Mouse (Mus musculus) intestine, embryonic 15.5 days (tissue): ENCODE data around the gene Impg2. TPM values are rescaled to one million over a fixed set of nuclear protein-coding genes. Genes with fewer than 3 reads are reported as not detected.

ENCODE experiments used
- ATAC-seq: fragments of 200-750 bp; cut with Nextera tagmentation; 2 replicates; pipeline ENCODE4 v1.8.0; 2017; ENCODE audit warnings: moderate TSS enrichment, moderate library complexity
- H3K27ac ChIP-seq: fragments of 300-500 bp; sonication (generic); 2 replicates; pipeline ENCODE4 v1.5.1; 2015; ENCODE audit warnings: mild to moderate bottlenecking, inconsistent platforms
- H3K27me3 ChIP-seq: fragments of 300-500 bp; sonication (generic); replicated peaks from 2 replicates; pipeline ENCODE4 v1.6.1; 2015; ENCODE audit warnings: inconsistent platforms
- H3K36me3 ChIP-seq: fragments of 300-500 bp; sonication (generic); 2 replicates; pipeline ENCODE4 v1.6.1; 2015; ENCODE audit warnings: inconsistent platforms
- H3K4me1 ChIP-seq: fragments of 300-500 bp; sonication (generic); replicated peaks from 2 replicates; pipeline ENCODE4 v1.6.1; 2015; ENCODE audit warnings: inconsistent platforms
- H3K4me2 ChIP-seq: fragments of 300-500 bp; sonication (generic); replicated peaks from 2 replicates; pipeline ENCODE4 v1.6.1; 2015; ENCODE audit warnings: mild to moderate bottlenecking, inconsistent platforms
- H3K4me3 ChIP-seq: fragments of 300-500 bp; sonication (generic); replicated peaks from 2 replicates; pipeline ENCODE4 v1.5.1; 2015; ENCODE audit warnings: inconsistent platforms
- H3K9ac ChIP-seq: fragments of 300-500 bp; sonication (generic); 2 replicates; pipeline ENCODE4 v1.6.1; 2015; ENCODE audit warnings: inconsistent platforms
- H3K9me3 ChIP-seq: fragments of 300-500 bp; sonication (generic); 2 replicates; pipeline ENCODE4 v1.6.1; 2016; ENCODE audit warnings: inconsistent platforms
- WGBS: fragments of 180-500 bp; shearing (Covaris S2); methylation state at CpG from one replicate; pipeline ENCODE4 v1.1.7; 2015; 5-methylcytosine and 5-hydroxymethylcytosine counted together
- polyA plus RNA-seq: library from polyadenylated mRNA; unstranded; fragments of >200 nt; fragmentation: Nextera tagmentation; extraction: Ambion mirVana; gene quantifications from 2 replicates; pipeline ENCODE4 v1.2.1, GENCODE M21; 2015

Gene Impg2
- polyA plus RNA-seq, 1 experiment from 2014 or later: 0.05 TPM

GRCm38 (mm10) chr16:56279060-56279459 lies 74.9 kb downstream of the Impg2 start:
- peak; percentile 45; the same call in 1 of the 2 replicates for ATAC-seq
- 69% methylated on average over 9 of the region's 9 CpGs for WGBS
- no peak overlapping the region for H3K27ac ChIP-seq
- no peak overlapping the region for H3K4me2 ChIP-seq
- H3K9ac ChIP-seq: no peak overlapping the region
- no peaks in the 10 kb centered on the region for H3K36me3 ChIP-seq
- H3K9me3 ChIP-seq: no peaks in the 10 kb centered on the region
- no peaks in the 10 kb centered on the region for H3K4me1 ChIP-seq
- H3K4me3 ChIP-seq: no peak overlapping the region
- no peaks in the 10 kb centered on the region for H3K27me3 ChIP-seq

- no peak for ATAC-seq
- H3K9me3 ChIP-seq: no peaks in the 10 kb centered on the region
- no peak overlapping the region for H3K4me2 ChIP-seq
- no peak overlapping the region for H3K27ac ChIP-seq
- H3K9ac ChIP-seq: no peak overlapping the region
- H3K4me3 ChIP-seq: no peak overlapping the region
- no peaks in the 10 kb centered on the region for H3K36me3 ChIP-seq
- no peaks in the 10 kb centered on the region for H3K27me3 ChIP-seq
- H3K4me1 ChIP-seq: no peaks in the 10 kb centered on the region
Measured at GRCm38 (mm10) chr16:56279752-56280151, 75.6 kb downstream of the Impg2 start.

- no peak overlapping the region for H3K9ac ChIP-seq
- no peaks in the 10 kb centered on the region for H3K9me3 ChIP-seq
- H3K27me3 ChIP-seq: no peaks in the 10 kb centered on the region
- H3K4me2 ChIP-seq: no peak overlapping the region
- ATAC-seq: 0 out of 2 replicates have a peak, but pooled peaks have one; percentile 31
- no peak overlapping the region for H3K4me3 ChIP-seq
- no peak overlapping the region for H3K27ac ChIP-seq
- H3K36me3 ChIP-seq: no peaks in the 10 kb centered on the region
- WGBS: 46% methylated on average over 4 of the region's 4 CpGs
- H3K4me1 ChIP-seq: no peaks in the 10 kb centered on the region
Measured at GRCm38 (mm10) chr16:56281336-56281735, 77.2 kb downstream of the Impg2 start.

- no peaks in the 10 kb centered on the region for H3K27me3 ChIP-seq
- no peak overlapping the region for H3K27ac ChIP-seq
- no peak for ATAC-seq
- H3K36me3 ChIP-seq: no peaks in the 10 kb centered on the region
- H3K9me3 ChIP-seq: no peaks in the 10 kb centered on the region
- no peak overlapping the region for H3K4me2 ChIP-seq
- H3K9ac ChIP-seq: no peak overlapping the region
- no peak overlapping the region for H3K4me3 ChIP-seq
- H3K4me1 ChIP-seq: no peaks in the 10 kb centered on the region
- 85% methylated on average over 1 of the region's 1 CpGs for WGBS
Measured at GRCm38 (mm10) chr16:56283330-56283729, 79.2 kb downstream of the Impg2 start.

GRCm38 (mm10) chr16:56283873-56284272 lies 79.8 kb downstream of the Impg2 start:
- Histone ChIP-seq H3K9me3 (no peaks in the 10 kb centered on the region), H3K36me3 (no peaks in the 10 kb centered on the region), H3K4me3 (no peak overlapping the region), H3K27ac (no peak overlapping the region), H3K27me3 (no peaks in the 10 kb centered on the region), H3K9ac (no peak overlapping the region), H3K4me2 (no peak overlapping the region), H3K4me1 (no peaks in the 10 kb centered on the region)
- 66% methylated on average over 1 of the region's 1 CpGs for WGBS
- no peak for ATAC-seq

GRCm38 (mm10) chr16:56286076-56286475 lies 82.0 kb downstream of the Impg2 start:
- H3K4me2 ChIP-seq: no peak overlapping the region
- 76% methylated on average over 5 of the region's 5 CpGs for WGBS

GRCm38 (mm10) chr16:56286977-56287376 lies 82.9 kb downstream of the Impg2 start:
- Histone ChIP-seq H3K9me3 (no peaks in the 10 kb centered on the region), H3K27ac (no peak overlapping the region), H3K27me3 (no peaks in the 10 kb centered on the region), H3K4me1 (no peaks in the 10 kb centered on the region), H3K4me3 (no peak overlapping the region), H3K4me2 (no peak overlapping the region), H3K36me3 (no peaks in the 10 kb centered on the region), H3K9ac (no peak overlapping the region)
- no peak for ATAC-seq
- 97% methylated on average over 2 of the region's 2 CpGs for WGBS

More at GRCm38 (mm10) chr16:56286076-56286475, 82.0 kb downstream of the Impg2 start:
- Histone ChIP-seq H3K4me1 (no peaks in the 10 kb centered on the region), H3K27ac (no peak overlapping the region), H3K36me3 (no peaks in the 10 kb centered on the region), H3K9me3 (no peaks in the 10 kb centered on the region), H3K27me3 (no peaks in the 10 kb centered on the region), H3K4me3 (no peak overlapping the region), H3K9ac (no peak overlapping the region)
- ATAC-seq: no peak

GRCm38 (mm10) chr16:56294887-56295286 lies 90.8 kb downstream of the Impg2 start:
- no peak overlapping the region for H3K4me3 ChIP-seq
- no peak for ATAC-seq
- H3K27me3 ChIP-seq: no peaks in the 10 kb centered on the region
- no peak overlapping the region for H3K9ac ChIP-seq
- no peaks in the 10 kb centered on the region for H3K4me1 ChIP-seq
- 46% methylated on average over 1 of the region's 1 CpGs for WGBS
- H3K4me2 ChIP-seq: no peak overlapping the region
- H3K27ac ChIP-seq: no peak overlapping the region
- no peaks in the 10 kb centered on the region for H3K36me3 ChIP-seq
- no peaks in the 10 kb centered on the region for H3K9me3 ChIP-seq

GRCm38 (mm10) chr16:56295888-56296648 lies 92.0 kb downstream of the Impg2 start:
- Histone ChIP-seq H3K27ac (no peak overlapping the region), H3K4me2 (no peak overlapping the region), H3K9me3 (no peaks in the 10 kb centered on the region), H3K27me3 (no peaks in the 10 kb centered on the region), H3K4me3 (no peak overlapping the region), H3K4me1 (no peaks in the 10 kb centered on the region), H3K9ac (no peak overlapping the region), H3K36me3 (no peaks in the 10 kb centered on the region)
- ATAC-seq: peak; percentile 39; the same call in 1 of the 2 replicates
- WGBS: 57% methylated on average over 3 of the region's 3 CpGs

GRCm38 (mm10) chr16:56298248-56298647 lies 94.1 kb downstream of the Impg2 start:
- H3K9ac ChIP-seq: no peak overlapping the region
- H3K27me3 ChIP-seq: no peaks in the 10 kb centered on the region
- H3K4me3 ChIP-seq: no peak overlapping the region
- no peak overlapping the region for H3K27ac ChIP-seq
- no peaks in the 10 kb centered on the region for H3K4me1 ChIP-seq
- WGBS: 68% methylated on average over 6 of the region's 6 CpGs
- H3K36me3 ChIP-seq: no peaks in the 10 kb centered on the region
- no peak overlapping the region for H3K4me2 ChIP-seq
- no peak for ATAC-seq
- H3K9me3 ChIP-seq: no peaks in the 10 kb centered on the region

- no peak overlapping the region for H3K27ac ChIP-seq
- H3K27me3 ChIP-seq: no peaks in the 10 kb centered on the region
- no peaks in the 10 kb centered on the region for H3K4me1 ChIP-seq
- no peak for ATAC-seq
- no peak overlapping the region for H3K4me2 ChIP-seq
- no peaks in the 10 kb centered on the region for H3K9me3 ChIP-seq
- H3K9ac ChIP-seq: no peak overlapping the region
- H3K4me3 ChIP-seq: no peak overlapping the region
- no peaks in the 10 kb centered on the region for H3K36me3 ChIP-seq
- 75% methylated on average over 2 of the region's 2 CpGs for WGBS
Measured at GRCm38 (mm10) chr16:56298836-56299235, 94.7 kb downstream of the Impg2 start.

- WGBS: 76% methylated on average over 4 of the region's 4 CpGs
- Histone ChIP-seq H3K4me3 (no peak overlapping the region), H3K36me3 (no peaks in the 10 kb centered on the region), H3K4me1 (no peaks in the 10 kb centered on the region), H3K27ac (no peak overlapping the region), H3K27me3 (no peaks in the 10 kb centered on the region), H3K9me3 (no peaks in the 10 kb centered on the region), H3K4me2 (no peak overlapping the region), H3K9ac (no peak overlapping the region)
- no peak for ATAC-seq
Measured at GRCm38 (mm10) chr16:56302996-56303395, 98.9 kb downstream of the Impg2 start.

GRCm38 (mm10) chr16:56304167-56304566 lies 100.1 kb downstream of the Impg2 start:
- H3K9me3 ChIP-seq: no peaks in the 10 kb centered on the region
- no peak overlapping the region for H3K27ac ChIP-seq
- H3K4me1 ChIP-seq: no peaks in the 10 kb centered on the region
- H3K9ac ChIP-seq: no peak overlapping the region
- H3K4me3 ChIP-seq: no peak overlapping the region
- no peaks in the 10 kb centered on the region for H3K36me3 ChIP-seq
- H3K4me2 ChIP-seq: no peak overlapping the region
- WGBS: 87% methylated on average over 4 of the region's 4 CpGs
- ATAC-seq: no peak
- no peaks in the 10 kb centered on the region for H3K27me3 ChIP-seq
